Mouse (Mus musculus): ENCODE results near the gene Elmsan1.
A peak's percentile ranks its signal among the peaks of the same experiment; 100 is the strongest.
"Not testable (repeated sequence)": the region's sequence is repeated elsewhere in the genome, so short reads cannot be mapped to it uniquely, and the experiment has no call there.

Gene Elmsan1

GRCm38 (mm10) chr12:84218289-84219120 is at the start of gene Elmsan1:
Gene Elmsan1, minus strand, starts transcription at chr12:84218881.
- DNase-seq: peak; percentile 62

- DNase-seq: no peak
Measured at GRCm38 (mm10) chr12:84267264-84267663, 48.6 kb upstream of the Elmsan1 start.

DNA sequence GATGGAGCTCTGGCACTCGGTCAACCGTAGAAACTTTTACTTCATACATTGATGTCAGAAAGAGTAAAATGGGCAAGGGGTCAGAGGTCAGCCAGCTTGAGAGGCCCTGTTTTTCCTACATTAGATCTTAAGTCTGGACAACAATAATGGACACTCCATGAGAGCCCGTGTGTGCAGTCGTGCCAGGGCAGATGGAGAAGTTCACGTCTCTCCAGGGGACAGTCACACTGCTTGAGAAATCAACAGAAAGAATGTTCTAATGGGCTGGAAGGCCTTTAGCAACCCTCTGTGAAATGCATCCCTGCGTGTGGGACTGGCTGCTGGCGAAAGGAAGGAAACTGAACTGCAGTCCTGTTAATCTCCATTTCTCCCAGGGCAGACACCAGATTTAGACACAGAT is 41.7 kb upstream of the Elmsan1 start:
- no peak for DNase-seq

DNA sequence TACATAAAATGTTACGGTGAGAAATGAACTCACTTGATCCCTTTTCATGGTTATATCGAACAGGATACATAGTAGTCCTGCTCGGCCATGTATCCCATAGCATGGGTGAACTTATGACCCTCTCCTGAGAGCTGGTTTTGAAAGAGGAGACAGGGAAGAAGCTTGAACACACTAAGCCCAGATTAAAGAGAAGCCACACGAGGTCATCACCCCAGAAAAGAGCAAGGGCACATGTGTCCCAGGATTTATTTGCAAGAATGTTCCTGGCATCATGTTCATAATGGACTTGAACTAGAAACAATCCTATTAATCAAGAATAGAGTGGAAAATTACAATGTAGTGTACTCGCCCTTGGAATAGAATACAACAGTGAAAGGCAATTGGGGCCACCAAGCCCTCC is 36.2 kb upstream of the Elmsan1 start:
- no peak for DNase-seq

DNA sequence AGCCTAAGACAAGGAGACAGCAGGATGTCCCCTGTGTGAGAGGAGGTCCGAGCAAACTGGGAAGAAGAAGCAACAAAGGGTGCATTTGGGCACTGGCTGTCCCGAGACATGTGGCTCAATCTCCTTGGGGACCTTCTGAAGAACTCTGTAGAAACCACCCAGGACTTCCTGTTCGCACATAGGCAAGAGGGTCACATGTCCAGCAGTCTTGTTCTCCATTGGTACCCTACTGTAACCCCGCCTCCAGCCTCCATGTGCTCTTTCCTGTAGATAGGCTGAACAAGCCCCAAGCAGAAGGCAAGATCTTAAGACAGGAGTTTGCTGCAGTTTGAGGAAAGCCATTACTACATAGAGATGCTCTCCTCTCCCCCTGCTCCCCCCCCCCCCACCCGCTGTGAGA is 34.1 kb upstream of the Elmsan1 start:
- no peak for DNase-seq

DNA sequence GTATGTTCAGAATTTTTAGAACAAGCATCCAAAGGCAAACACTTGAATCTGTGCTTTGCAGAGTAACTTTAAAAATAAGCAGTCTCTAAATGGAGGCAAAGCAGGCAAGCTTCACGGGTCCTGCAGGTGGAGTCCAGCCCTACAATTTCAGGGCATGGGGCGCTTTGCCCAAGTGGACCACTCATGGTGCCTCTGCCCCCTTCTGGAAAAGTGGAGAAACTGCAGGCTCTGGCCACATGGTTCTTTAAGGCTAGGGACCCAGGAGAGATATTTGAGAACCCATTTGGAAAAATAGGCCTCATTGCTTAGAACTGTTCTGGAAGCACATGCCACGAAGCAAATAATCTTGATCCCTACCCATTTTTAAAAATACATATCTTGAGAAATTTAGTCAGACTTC is 30.5 kb upstream of the Elmsan1 start:
- DNase-seq: peak; percentile 48

DNA sequence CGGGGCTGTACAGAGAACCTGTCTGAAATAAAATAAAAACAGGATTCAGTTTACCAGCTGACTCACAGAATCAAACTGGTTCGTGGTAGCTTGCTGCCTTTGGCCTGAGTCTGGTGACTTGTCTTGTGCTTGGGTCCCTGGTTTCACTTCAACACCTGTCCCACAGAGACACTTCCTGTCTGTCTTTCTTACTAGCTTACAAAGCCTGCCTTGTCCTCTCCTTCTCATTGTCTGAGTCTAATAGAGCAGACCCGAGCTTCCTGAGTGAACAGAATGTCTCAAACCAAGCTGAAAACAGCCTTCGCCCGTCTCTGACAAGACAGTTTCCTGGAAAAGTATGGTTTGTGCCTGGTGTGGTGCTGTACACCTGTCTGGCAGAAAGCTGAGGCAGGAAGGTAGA is 27.0 kb upstream of the Elmsan1 start:
- no peak for DNase-seq

DNA sequence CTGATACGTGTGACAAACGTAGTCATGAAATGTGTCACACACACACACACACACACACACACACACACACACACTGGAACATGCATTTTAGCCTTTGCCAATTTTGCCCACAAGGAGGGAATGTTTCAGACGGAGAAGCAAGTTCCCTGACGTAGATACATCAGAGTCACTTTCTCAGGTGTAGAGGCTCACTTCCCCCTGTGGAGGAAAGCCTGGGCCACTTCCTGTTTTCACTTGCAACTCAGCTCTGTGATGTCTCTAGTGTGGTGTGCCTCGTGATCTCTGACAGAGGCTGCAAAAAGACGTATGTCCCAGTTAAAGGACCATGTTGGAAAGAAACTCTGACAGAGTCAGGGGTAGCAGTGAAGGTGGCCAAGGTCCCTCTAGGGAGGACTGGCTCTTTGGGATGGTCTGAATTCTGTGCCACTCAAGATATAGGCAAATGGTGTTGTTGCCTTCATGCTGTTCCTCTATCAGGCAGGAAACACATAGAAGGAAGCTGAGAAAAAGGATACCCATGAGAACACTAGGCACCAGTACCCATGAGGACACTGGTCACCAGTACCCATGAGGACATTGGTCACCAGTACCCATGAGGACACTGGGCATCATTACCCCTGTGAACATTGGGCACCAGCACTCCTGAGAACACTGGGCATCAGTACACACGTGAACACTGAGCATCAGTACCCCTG is 24.5 kb upstream of the Elmsan1 start:
- no peak for DNase-seq

DNA sequence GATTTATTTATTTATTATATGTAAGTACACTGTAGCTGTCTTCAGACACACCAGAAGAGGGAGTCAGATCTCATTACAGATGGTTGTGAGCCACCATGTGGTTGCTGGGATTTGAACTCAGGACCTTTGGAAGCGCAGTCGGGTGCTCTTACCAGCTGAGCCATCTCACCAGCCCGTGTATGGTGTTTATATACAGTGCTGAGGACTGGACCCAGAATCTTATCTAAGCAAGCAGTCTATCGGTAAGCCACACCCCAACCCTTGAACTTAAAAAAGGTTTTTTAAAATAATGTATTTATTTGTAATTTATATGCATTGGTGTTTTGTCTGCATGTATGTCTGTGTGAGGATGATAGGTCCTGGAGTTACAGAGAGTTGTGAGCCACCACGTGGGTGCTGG is 18.4 kb upstream of the Elmsan1 start:
- DNase-seq: not testable (repeated sequence)

DNA sequence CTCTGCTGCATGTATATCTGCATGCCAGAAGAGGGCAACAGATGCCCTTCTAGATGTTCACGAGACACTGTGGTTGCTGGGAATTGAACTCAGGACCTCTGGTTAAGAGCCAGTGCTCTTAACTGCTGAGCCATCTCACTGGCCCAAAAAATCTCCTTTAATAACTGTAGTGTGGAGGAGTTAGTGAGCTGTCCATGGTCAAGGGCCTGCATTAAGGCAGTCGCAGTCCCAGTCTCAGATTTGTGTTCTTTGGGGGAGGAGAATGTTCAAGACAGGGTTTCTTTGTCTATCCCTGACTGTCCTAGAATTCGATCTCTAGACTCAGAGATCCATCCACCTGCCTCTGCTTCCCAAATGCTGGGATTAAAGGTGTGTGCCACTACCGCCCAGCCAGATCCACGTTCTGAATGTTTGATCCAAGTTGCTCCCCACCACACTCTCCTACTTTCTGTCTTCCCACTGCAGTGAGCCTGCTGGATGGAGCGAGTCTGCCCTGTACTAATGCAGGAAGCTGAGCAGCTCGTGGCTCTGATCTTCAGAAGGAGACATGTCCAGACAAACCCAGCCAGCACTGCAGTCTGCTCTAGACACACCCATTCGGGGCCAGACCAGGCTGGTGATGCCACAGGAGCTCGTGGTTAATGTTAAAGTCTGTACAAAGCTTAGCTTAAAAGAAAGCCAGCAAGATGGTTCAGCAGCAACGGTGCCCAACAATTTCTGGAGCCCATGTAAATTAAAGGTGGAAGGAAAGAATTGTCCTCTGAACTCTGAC is 17.5 kb upstream of the Elmsan1 start:
- DNase-seq: no peak

- no peak for DNase-seq
Measured at GRCm38 (mm10) chr12:84235577-84235976, 16.9 kb upstream of the Elmsan1 start.

GRCm38 (mm10) chr12:84233488-84234100 is 14.9 kb upstream of the Elmsan1 start:
- DNase-seq: no peak

DNA sequence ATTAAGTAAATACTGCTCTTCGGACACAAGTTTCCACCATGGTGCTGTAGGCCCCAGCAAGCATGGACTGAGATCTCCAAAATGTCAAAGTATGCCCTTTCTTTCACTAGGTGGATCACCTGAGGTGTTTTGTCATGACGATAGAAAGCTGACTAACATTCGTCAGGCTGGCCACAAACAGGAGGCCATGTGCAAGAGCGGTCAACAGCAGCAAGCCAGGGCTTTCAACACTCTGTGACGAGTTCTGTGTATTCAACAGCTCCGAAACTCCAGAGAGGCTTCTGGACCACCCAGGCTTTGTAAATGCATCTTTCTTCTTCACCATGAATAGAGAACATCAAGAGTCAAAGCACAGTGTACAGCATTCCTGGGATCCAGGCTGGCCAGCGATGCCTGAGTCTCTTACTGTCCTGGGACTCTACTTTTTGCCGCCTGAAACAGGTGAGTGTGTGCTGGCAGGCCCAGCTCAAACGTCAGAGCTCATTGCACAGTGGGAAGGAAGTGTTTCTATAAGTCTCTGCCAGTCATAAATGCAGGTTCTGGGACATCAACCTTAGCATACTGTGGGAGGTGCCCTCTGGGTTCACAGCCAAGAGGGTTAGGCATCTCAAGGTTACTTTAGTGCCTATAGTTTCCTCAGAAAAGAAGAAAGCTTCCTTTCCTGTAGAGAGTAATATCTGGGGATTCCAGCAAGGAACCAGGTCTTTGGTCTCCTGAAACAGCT is 7.6 kb upstream of the Elmsan1 start:
- DNase-seq: no peak

DNA sequence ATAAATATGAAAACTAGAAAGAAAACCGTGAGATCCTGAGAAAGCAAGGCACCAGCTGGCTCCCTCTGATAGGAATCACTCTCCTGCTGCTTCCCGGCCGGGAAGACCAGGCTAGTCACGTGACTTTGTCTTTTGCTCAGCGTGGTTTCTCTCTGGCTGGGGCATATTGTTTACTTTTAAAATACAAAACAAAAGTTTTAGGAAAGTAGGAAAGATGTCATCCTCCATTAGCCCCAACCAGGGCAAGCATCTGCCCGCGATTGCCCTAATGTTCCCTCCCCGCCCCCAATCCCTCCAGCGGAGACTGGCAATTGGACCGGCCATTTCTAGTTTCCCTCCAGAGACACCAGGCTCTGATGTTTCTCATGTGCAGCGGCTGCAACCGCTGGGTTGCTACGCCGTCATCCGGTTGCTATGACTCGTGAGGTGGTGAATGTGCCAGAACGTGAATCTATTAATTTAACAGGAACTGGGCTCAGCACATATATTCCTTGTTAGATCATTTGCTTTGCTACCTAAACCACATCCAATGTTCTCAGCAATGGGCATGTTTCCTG is 3.8 kb upstream of the Elmsan1 start:
- DNase-seq: peak; percentile 29

GRCm38 (mm10) chr12:84220951-84221891 is 2.5 kb upstream of the Elmsan1 start:
- no peak for DNase-seq

DNA sequence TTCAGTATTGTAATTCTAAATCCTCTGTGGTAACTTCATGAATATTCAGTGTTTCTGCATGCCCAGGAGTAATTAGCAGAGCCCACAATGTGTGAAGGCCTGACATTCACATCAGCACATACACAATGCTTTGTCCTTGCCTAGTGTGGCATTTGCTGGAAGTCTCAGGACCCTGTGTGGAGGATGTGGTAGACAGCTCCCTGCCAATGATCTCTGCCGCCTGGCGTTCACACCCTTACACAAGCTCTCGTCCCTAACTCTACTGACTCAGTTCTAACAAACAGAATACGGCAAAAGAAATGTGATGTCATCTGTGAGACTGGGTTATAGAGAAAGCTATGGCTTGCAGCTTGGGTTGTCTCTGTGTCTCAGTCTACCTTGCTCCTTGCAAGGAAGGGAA is 1.8 kb upstream of the Elmsan1 start:
- DNase-seq: no peak

DNA sequence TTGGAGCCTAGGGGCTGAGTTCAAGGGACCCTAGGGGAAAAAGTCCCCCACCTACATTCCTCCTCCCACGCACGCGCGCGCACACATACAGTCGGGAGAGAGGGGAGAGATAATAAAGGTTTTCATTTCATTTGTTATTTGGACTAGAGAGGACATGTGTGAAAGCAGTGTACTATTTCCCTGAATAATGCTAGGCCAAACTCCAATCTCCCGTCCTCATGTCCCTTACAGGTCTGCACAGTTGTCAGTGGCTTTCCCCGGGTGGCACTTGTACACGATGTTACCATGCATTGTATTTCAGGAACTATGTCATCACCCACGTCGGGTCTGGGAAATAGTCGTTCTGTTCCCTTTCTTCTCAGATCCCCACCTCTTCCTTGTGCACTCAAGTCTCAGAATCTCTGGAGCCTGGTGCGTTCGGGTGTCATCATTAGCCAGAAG is 460 bp upstream of the Elmsan1 start:
- no peak for DNase-seq

- peak; percentile 12 for DNase-seq
Measured at GRCm38 (mm10) chr12:84217508-84218131, 1.1 kb downstream of the Elmsan1 start.

GRCm38 (mm10) chr12:84217111-84217507 is 1.6 kb downstream of the Elmsan1 start:
- no peak for DNase-seq

- DNase-seq: no peak
Measured at GRCm38 (mm10) chr12:84215758-84216440, 2.8 kb downstream of the Elmsan1 start.
